Mouse (Mus musculus) layer of hippocampus, adult 9-11 months (tissue): ENCODE data around the gene Aldh3b1.
A peak's percentile ranks its signal among the peaks of the same experiment; 100 is the strongest.
"Not testable (repeated sequence)": the region's sequence is repeated elsewhere in the genome, so short reads cannot be mapped to it uniquely, and the experiment has no call there.

Experiments
- DNase-seq: peaks from one replicate; pipeline ENCODE4 v3.0.0; 2022

The Aldh3b1 gene

GRCm38 (mm10) chr19:3929211-3929941 lies at the start of gene Aldh3b1:
TSS of gene Aldh3b1 (minus strand) at chr19:3929808.
- DNase-seq = peak; percentile 81

GRCm38 (mm10) chr19:3975866-3976265 lies 46.3 kb upstream of the Aldh3b1 start:
- no peak for DNase-seq

DNA sequence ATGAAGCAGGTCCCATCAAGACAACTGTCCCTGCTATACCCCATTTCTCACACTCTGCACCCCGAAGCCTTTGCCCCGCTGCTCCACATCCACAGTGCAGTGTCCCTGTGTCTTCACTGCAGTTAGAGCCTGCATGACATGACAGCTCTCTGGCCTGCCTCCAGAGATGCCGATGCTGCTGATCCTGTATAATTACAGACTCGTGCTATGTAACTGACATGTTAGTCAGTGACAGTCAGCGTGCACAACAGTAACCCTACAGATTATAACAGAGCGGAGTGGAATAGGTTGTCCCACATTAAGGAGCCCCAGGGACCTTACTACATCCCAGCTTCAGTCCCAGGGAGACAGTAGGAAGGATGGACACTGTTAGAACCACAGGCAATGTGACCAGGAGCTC lies 45.0 kb upstream of the Aldh3b1 start:
- not testable (repeated sequence) for DNase-seq

DNA sequence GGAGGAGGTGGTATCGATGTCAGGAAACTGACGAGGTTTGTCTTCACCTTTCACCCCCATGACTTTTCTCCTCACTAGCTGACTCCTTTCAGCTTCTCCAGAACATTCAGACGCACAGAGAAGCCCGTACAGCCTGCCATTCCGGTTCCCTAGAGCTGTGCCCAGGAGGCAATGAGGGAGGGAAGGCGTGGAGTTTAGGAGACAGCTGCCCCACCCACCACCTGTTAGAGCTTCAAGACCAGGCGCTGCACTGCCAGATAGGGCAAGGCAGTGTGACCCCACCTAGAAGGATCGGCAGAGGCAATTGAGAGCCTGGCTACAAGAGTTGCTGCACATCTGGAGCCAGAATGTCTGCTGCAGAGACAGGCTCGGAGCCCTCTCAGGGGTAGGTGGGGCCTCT lies 42.6 kb upstream of the Aldh3b1 start, which contains the start of gene Aldh3b2:
Aldh3b2 (plus strand) TSS at position 100 of the 400 bp plus-strand sequence.
- DNase-seq = no peak

DNA sequence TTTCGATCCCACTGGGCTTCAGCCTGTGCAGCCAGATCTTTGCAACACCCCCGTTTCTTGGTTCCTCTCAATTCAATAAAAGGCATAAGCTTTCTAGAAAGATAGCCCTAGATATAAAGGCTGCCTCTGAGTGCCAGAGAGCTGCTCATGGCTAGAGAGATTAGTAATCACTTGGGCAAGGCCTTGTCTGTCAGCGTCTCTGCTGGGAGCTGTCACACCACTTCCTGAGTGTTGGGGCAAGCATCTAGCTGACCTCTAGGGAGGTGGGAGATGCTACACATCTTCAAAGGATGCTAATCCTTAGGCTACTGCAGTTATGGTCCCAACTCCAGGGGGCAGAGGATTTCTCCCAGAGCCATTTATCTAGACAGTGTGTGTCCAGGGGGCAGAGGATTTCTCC lies 37.6 kb upstream of the Aldh3b1 start:
- no peak for DNase-seq

DNA sequence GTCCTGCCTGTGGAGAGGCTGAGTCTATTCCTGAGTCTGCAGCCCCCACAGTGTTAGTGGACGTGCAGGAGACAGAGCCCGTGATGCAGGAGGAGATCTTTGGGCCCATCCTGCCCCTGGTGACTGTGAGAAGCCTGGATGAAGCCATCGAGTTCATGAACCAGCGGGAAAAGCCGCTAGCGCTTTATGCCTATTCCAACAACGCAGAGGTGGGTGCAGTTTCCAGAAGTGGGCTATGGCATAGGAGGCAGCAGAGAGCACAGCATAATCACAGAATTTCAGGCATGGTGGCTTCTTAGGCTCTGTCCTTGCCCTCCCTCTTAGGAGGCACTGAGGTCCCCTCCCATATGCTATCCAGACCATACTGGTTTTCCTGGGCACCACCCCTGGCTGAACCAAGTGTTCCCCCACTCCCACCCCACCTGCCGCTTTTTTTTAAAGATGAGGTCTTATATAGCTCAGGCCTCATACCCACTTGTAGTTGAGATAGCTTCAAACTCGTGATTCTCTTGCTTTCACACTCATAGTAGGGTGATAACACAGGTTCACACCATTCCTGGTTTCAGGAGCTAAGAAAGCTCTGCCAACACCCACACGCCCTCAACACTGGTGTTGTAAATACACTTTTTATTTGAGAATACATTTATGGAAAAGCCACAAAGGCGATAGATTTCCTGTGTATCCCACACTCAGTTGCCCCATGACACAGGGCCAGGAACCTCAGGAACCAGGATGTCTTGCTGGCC lies 36.9 kb upstream of the Aldh3b1 start:
- no peak for DNase-seq

DNA sequence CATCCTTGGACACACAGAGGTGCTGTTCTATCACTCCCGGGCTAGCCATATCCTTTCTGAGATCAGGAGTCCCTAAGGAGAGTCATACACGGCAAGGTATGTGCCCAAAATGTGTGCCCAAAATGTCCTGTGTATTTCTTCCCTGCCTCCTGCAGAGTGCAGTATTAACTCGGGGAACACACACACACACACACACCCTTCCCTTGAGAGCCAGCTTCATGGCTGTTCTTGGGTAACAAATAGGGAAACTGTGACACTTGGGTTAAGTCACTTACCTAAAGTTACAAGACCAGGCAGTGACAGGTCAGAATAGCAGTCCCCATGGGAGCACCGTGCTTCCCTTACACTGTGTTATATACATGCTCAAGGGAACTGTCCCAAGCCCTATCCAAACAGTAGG lies 34.4 kb upstream of the Aldh3b1 start:
- DNase-seq = no peak

GRCm38 (mm10) chr19:3962469-3962868 lies 32.9 kb upstream of the Aldh3b1 start:
- no peak for DNase-seq

DNA sequence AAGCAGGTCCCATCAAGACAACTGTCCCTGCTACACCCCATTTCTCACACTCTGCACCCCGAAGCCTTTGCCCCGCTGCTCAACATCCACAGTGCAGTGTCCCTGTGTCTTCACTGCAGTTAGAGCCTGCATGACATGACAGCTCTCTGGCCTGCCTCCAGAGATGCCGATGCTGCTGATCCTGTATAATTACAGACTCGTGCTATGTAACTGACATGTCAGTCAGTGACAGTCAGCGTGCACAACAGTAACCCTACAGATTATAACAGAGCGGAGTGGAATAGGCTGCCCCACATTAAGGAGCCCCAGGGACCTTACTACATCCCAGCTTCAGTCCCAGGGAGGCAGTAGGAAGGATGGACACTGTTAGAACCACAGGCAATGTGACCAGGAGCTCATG lies 32.2 kb upstream of the Aldh3b1 start:
- not testable (repeated sequence) for DNase-seq

GRCm38 (mm10) chr19:3960211-3960610 lies 30.6 kb upstream of the Aldh3b1 start:
- DNase-seq = no peak

- no peak for DNase-seq
Observed at GRCm38 (mm10) chr19:3959030-3959429, 29.4 kb upstream of the Aldh3b1 start.

- no peak for DNase-seq
Observed at GRCm38 (mm10) chr19:3958470-3958869, 28.9 kb upstream of the Aldh3b1 start, which contains the start of gene Aldh3b3. TSS of gene Aldh3b3 (plus strand) at chr19:3958645.

- not testable (repeated sequence) for DNase-seq
Observed at GRCm38 (mm10) chr19:3957296-3958036, 27.9 kb upstream of the Aldh3b1 start.

DNA sequence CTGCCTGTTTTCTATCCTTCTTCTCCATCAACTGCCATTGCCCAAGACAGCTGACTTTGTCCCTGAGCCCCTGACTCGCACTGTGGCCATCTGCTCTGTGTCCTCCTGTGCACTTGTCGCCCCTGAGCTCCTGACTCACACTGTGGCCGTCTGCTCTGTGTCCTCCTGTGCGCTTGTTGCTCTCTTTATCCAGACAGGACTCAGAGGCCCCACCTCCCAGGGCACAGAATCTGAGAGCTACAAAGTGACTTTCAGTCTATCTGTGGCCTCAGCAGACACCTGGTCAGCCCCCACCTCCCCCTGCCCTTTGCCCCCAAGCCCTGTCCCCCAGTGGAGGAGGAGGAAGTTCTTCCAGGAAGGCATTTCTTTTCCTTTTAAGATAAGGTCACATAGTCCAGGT lies 26.2 kb upstream of the Aldh3b1 start:
- DNase-seq = no peak

DNA sequence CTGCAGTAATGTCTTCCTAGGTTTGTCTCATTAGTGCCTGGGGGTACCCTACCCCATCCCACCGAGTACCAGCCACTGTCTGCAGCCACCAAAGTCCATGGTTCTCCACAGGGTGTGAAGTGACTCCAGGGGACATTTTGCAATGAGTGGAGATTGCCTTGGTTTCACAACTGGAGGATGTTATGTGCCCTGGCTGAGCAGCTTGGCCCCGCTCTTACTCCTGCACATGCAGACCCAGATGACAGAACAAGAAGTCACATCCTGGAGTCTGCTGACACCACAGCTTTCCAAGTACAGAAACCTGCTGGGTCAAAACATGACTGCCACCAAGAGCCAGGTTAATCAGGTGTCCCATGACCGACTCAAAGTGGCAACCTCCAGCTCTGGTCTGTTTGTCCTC lies 25.4 kb upstream of the Aldh3b1 start:
- DNase-seq = no peak

- no peak for DNase-seq
Observed at GRCm38 (mm10) chr19:3952099-3952498, 22.5 kb upstream of the Aldh3b1 start.

DNA sequence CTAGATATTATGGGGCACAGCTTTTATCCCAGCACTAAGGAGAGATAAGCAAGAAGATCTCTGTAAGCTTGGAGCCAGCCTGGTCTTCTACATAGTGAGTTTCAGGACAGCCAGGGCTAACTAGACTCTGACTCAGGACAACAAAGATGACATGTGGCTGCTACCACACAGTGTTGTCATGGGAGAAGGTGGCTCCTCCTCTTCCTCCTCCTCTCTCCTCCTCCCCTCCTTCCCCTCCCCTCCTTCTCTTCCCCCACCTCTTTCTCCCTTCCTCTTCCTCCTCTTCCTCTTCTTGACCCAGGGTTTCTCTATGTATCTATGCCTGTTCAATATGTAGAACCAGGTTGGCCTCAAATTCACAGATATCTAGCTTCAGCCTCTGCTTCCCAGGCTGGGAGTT lies 21.9 kb upstream of the Aldh3b1 start:
- DNase-seq = no peak

DNA sequence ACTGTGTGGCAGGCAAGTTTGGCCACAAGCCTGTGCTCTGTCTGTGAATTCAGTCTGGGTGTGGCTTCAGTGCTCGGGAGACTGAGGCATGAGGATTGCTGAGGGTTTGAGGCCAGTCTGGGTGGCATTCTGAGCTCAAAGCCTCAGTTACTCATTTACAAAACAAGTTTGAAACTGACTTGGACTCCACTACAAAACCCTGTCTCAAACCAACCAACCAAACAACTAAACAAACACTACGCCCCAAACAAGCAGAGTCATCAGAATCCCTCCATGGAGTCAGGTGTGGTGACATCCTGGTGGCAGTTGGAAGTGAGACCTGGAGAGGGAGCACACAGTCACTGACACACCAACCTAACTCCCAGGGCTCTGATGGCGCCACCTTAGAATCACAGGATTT lies 20.7 kb upstream of the Aldh3b1 start:
- DNase-seq = no peak

DNA sequence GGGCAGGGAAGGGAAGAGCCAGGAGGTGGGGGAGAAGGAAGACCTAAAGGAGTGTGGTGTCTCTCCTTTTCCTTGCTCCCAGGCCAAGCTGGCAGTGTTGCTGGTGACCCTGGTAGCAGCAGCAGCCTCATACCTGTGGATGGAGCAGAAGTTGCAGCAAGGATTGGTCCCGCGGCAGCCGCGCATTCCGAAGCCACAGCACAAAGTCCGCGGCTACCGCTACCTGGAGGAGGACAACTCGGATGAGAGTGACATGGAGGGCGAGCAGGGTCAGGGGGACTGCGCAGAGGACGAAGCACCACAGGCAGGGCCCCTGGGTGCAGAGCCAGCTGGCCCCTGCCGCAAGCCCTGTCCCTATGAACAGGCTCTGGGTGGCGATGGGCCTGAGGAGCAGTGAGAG lies 18.9 kb upstream of the Aldh3b1 start:
- DNase-seq = no peak

GRCm38 (mm10) chr19:3947813-3948212 lies 18.2 kb upstream of the Aldh3b1 start:
- no peak for DNase-seq

DNA sequence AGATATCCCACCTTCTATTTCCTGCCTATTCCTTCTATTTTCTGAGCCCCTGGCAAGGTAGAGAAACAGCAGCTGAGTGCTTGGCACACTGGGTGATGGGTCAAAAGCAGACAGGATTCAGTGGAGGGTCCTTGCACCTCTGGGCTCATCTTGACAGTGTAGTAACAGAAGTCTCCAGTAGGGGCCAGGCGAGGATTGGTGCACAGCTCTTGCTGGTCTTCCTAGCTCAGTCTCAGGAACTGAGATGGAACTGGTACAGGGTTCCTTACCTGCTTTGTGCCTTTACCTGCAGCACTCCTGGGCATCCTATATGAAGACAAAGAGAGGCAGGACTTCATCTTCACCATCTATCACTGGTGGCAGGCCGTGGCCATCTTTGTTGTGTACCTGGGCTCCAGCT lies 17.1 kb upstream of the Aldh3b1 start:
- no peak for DNase-seq

DNA sequence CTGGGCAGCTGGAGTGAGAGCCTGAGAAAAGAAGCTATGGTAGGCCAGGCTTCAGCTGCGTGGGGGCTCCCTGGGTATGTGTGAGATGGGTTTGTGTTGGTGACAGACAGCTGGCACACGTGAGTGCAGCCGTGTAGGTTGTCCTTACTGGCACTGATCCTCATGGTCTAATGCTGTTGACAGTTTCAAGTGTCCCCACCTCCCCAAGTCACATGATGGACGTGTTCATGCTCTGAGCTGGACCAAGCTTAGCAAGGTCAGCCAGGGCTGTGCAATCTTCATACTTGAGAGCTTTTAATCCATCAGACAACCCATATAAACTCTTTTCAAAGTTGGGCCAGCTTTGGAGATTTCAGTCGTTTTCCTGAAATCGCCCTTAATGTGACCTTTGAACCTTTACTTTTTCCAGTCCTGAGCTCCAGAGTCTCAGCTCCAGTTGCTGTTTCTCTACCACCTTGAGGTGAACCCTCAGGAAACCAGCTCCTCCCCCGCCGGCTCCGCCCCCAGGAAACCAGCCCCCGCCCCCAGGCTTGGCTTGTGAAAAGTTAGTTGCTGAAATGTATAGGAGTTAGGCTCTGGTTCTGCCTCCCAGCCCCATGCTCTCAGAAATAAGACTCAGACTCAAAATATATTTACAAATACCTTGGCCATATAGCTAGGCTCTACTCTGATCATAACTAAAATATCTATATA lies 16.4 kb upstream of the Aldh3b1 start:
- DNase-seq = no peak
